In the genomic region with DNA sequence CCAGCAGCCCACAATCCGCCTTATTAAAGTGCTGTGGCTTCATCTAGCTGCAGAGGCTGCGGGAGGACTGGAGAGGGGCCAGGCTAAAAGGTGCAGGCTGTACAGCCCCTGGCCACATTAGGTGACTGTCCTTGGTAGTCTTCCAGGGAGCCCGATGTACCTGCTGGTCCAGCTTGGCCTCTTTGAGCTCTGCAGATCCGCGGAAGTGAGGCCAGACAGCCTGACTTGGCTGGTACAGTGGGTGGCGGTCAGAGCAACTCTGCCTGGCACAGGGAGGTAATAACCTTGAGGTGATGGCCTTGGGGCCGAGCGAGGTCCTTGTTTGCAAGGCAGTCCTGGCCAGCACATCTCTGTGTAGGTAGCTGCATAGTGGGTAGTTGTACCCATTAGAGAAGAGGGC, we compare ENCODE assay signal across 10 mouse cellular contexts.
DNase-seq lines count a peak whose midpoint lies in the region; ATAC-seq lines count a peak whose summit lies in the region.
"Had no signal": no experiment of that assay in that cellular context is flagged by ENCODE, and none has a peak within 500 bp of the region (broad histone marks: within the 10 kb centered on the region; RNA-seq: fewer than 3 reads in every experiment).

No protein-coding gene starts in this region.

- no peak for ATAC-seq in kidney, embryonic 15.5 days (replicated peaks; ENCODE audit: low FRiP score)
- no peak for ATAC-seq in forebrain, embryonic 13.5 days
- ATAC-seq: forebrain, embryonic 15.5 days had no signal

- peaks cover 4% of the 10 kb centered on the region; the same call in 1 of the 2 replicates for H3K27me3 ChIP-seq in kidney, embryonic 15.5 days
- peaks cover 12% of the 10 kb centered on the region; the same call in 1 of the 2 replicates for H3K27me3 ChIP-seq in limb, embryonic 10.5 days (ENCODE audit: low read depth, poor library complexity, severe bottlenecking)
- no peaks in the 10 kb centered on the region for H3K27me3 ChIP-seq in forebrain, embryonic 13.5 days
- H3K27me3 ChIP-seq: forebrain, embryonic 15.5 days had no signal

- peak; percentile 72 for DNase-seq in kidney, adult 11 months
- peak; percentile 79 for DNase-seq in adrenal gland, postnatal 14 days
- DNase-seq in cerebellum, postnatal 10 days = peak; percentile 54 to 57
- no peak for DNase-seq in limb, embryonic 10.5 days (ENCODE audit: low spot score)
- DNase-seq in right cerebral cortex, postnatal 4 days = no peak
- no peak for DNase-seq in urinary bladder, postnatal 25 days (ENCODE audit: low spot score)

- H3K9ac ChIP-seq in kidney, embryonic 15.5 days = no peak overlapping the region
- H3K9ac ChIP-seq in forebrain, embryonic 13.5 days = no peak overlapping the region
- H3K9ac ChIP-seq: forebrain, embryonic 15.5 days had no signal

- H3K4me3 ChIP-seq in kidney, embryonic 15.5 days (replicated peaks) = no peak overlapping the region
- H3K4me3 ChIP-seq in limb, embryonic 10.5 days = no peak overlapping the region
- no peak overlapping the region for H3K4me3 ChIP-seq in forebrain, embryonic 13.5 days
- H3K4me3 ChIP-seq: forebrain, embryonic 15.5 days; heart, embryonic 10.5 days had no signal

- peaks cover 64% of the 10 kb centered on the region for H3K4me1 ChIP-seq in kidney, embryonic 15.5 days
- H3K4me1 ChIP-seq in limb, embryonic 10.5 days = peaks cover 61% of the 10 kb centered on the region
- H3K4me1 ChIP-seq in forebrain, embryonic 13.5 days = peaks cover 31% of the 10 kb centered on the region

- no peaks in the 10 kb centered on the region for H3K9me3 ChIP-seq in kidney, embryonic 15.5 days (replicated peaks)
- no peaks in the 10 kb centered on the region for H3K9me3 ChIP-seq in limb, embryonic 10.5 days (replicated peaks)
- H3K9me3 ChIP-seq in forebrain, embryonic 13.5 days (replicated peaks) = no peaks in the 10 kb centered on the region
- H3K9me3 ChIP-seq: forebrain, embryonic 15.5 days; heart, embryonic 10.5 days had no signal

- H3K27ac ChIP-seq in kidney, embryonic 15.5 days = no peak overlapping the region
- H3K27ac ChIP-seq in limb, embryonic 10.5 days = peak overlapping the region; percentile 50; the same call in 1 of the 2 replicates
- no peak overlapping the region for H3K27ac ChIP-seq in forebrain, embryonic 13.5 days
- H3K27ac ChIP-seq: forebrain, embryonic 15.5 days; heart, embryonic 10.5 days had no signal

- WGBS in kidney, embryonic 15.5 days = 81% methylated on average over 8 of the region's 8 CpGs
- 84% methylated on average over 8 of the region's 8 CpGs for WGBS in limb, embryonic 10.5 days
- 95% methylated on average over 8 of the region's 8 CpGs for WGBS in forebrain, embryonic 13.5 days

- H3K4me2 ChIP-seq in kidney, embryonic 15.5 days = no peak overlapping the region
- no peak overlapping the region for H3K4me2 ChIP-seq in forebrain, embryonic 13.5 days
- H3K4me2 ChIP-seq: forebrain, embryonic 15.5 days had no signal

- no peaks in the 10 kb centered on the region for H3K36me3 ChIP-seq in kidney, embryonic 15.5 days
- H3K36me3 ChIP-seq in limb, embryonic 10.5 days = no peaks in the 10 kb centered on the region; the same call in 1 of the 2 replicates
- no peaks in the 10 kb centered on the region for H3K36me3 ChIP-seq in forebrain, embryonic 13.5 days (ENCODE audit: poor library complexity, severe bottlenecking)
- H3K36me3 ChIP-seq: forebrain, embryonic 15.5 days; heart, embryonic 10.5 days had no signal

Comparison
In these comparisons a context has a peak if more than half of its experiments do, and no peak if none do; other contexts are left out.
1. DNase-seq: peak in kidney, adult 11 months (single experiment), adrenal gland, postnatal 14 days (single experiment) and cerebellum, postnatal 10 days (2 of 2); none in limb, embryonic 10.5 days (single experiment), right cerebral cortex, postnatal 4 days (single experiment) and urinary bladder, postnatal 25 days (single experiment).